Mouse (Mus musculus): ENCODE results near the gene Prok2.
A peak's percentile ranks its signal among the peaks of the same experiment; 100 is the strongest.

Prok2 gene

GRCm38 (mm10) chr6:99725971-99726561 lies at the start of gene Prok2:
Gene Prok2 (minus strand): TSS chr6:99726392.
- no peak for DNase-seq

GRCm38 (mm10) chr6:99774680-99775079 lies 48.5 kb upstream of the Prok2 start:
- DNase-seq: no peak

GRCm38 (mm10) chr6:99768495-99768894 lies 42.3 kb upstream of the Prok2 start:
- DNase-seq: no peak

- no peak for DNase-seq
Observed at GRCm38 (mm10) chr6:99764916-99765315, 38.7 kb upstream of the Prok2 start.

GRCm38 (mm10) chr6:99762069-99762985 lies 36.1 kb upstream of the Prok2 start:
- no peak for DNase-seq

GRCm38 (mm10) chr6:99756105-99756504 lies 29.9 kb upstream of the Prok2 start:
- DNase-seq: no peak

GRCm38 (mm10) chr6:99751308-99751707 lies 25.1 kb upstream of the Prok2 start:
- DNase-seq: no peak

- no peak for DNase-seq
Observed at GRCm38 (mm10) chr6:99746275-99746674, 20.1 kb upstream of the Prok2 start.

- no peak for DNase-seq
Observed at GRCm38 (mm10) chr6:99742866-99743265, 16.7 kb upstream of the Prok2 start.

GRCm38 (mm10) chr6:99734666-99735065 lies 8.5 kb upstream of the Prok2 start:
- DNase-seq: peak; percentile 3 to 30

GRCm38 (mm10) chr6:99732673-99733072 lies 6.5 kb upstream of the Prok2 start:
- DNase-seq: no peak

GRCm38 (mm10) chr6:99731926-99732325 lies 5.7 kb upstream of the Prok2 start:
- DNase-seq: no peak

GRCm38 (mm10) chr6:99729853-99730252 lies 3.7 kb upstream of the Prok2 start:
- no peak for DNase-seq

GRCm38 (mm10) chr6:99726576-99727303 lies 548 bp upstream of the Prok2 start:
- DNase-seq: no peak

GRCm38 (mm10) chr6:99722390-99722789 lies 3.8 kb downstream of the Prok2 start:
- DNase-seq: no peak

- no peak for DNase-seq
Observed at GRCm38 (mm10) chr6:99721032-99721431, 5.2 kb downstream of the Prok2 start.

- DNase-seq: no peak
Observed at GRCm38 (mm10) chr6:99715913-99716312, 10.3 kb downstream of the Prok2 start.

GRCm38 (mm10) chr6:99715191-99715590 lies 11.0 kb downstream of the Prok2 start:
- DNase-seq: no peak

- no peak for DNase-seq
Observed at GRCm38 (mm10) chr6:99713256-99713655, 12.9 kb downstream of the Prok2 start.

GRCm38 (mm10) chr6:99711576-99712101 lies 14.6 kb downstream of the Prok2 start:
- no peak for DNase-seq

- DNase-seq: peak; percentile 20 to 30
Observed at GRCm38 (mm10) chr6:99700484-99700883, 25.7 kb downstream of the Prok2 start.

- no peak for DNase-seq
Observed at GRCm38 (mm10) chr6:99692916-99693841, 33.0 kb downstream of the Prok2 start.
